Mouse (Mus musculus): ENCODE data around the gene Fgf15. TPM values are rescaled to one million over a fixed set of nuclear protein-coding genes. Genes with fewer than 3 reads are reported as not detected.
A peak's percentile ranks its signal among the peaks of the same experiment; 100 is the strongest.
"Not testable (repeated sequence)": the region's sequence is repeated elsewhere in the genome, so short reads cannot be mapped to it uniquely, and the experiment has no call there.

The Fgf15 gene
- total RNA-seq, 2 experiments from 2014 or later, result not detected

DNA sequence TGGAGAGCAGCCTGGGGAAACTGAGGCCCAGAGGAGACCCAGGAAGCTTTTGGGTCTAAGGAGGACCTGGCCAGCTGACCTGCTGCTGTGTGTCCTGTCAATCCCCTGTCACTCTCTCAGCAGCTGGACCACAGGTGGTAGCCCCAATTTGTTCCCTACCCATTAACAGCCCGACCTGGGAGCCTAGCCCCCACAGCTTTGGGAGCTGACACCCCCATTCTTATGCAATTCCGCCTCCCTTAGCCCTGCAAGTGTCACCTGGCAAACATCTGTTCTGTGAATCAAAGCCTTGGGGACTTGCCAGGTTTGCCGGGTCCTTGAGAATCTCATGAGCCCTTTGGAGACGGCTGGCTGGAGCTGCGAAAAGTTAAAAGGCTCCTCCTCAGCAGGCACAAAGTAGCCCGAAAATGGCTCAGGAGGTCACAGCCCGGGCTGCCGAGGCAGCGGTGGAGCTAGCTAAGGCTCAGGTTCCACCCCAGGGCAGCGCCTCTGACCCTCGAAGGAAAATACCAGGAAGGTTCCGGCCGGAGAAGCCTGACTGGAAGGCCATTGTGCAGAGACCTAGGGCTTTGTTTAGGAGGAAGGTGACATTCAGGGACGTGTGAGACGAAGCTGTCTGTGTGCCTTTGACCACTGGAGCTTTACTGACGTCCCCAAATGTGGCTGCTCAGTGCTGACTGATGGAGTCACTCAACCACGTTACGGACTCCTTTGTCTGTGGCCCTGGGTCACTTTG is 7.6 kb upstream of the Fgf15 start:
- ATAC-seq (ENCODE audit: poor library complexity, severe bottlenecking), result no peak

GRCm38 (mm10) chr7:144890661-144891060 is 5.7 kb upstream of the Fgf15 start:
- ATAC-seq (ENCODE audit: poor library complexity, severe bottlenecking), result not testable (repeated sequence)

GRCm38 (mm10) chr7:144891863-144892262 is 4.5 kb upstream of the Fgf15 start:
- no peak for ATAC-seq (ENCODE audit: poor library complexity, severe bottlenecking)

DNA sequence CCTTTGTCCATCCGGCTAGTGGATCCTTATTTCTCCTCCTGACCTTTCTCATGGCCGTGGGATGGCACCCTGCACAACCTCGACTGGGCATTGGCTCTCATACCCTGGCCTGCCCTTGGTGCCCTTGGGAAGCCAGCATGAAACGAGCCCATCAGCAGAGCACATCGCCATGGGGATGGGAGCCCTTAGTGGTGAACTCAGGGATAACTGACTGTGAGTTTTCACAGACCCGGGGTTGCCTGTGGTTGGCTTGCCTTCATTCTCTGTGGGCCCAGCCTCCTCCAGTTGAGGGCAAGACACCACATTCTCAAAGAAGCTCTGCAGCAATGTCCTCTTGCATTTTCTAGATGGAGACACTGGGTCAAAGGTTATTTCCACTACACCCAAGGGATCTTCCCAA is 4.0 kb upstream of the Fgf15 start:
- no peak for ATAC-seq (ENCODE audit: poor library complexity, severe bottlenecking)

DNA sequence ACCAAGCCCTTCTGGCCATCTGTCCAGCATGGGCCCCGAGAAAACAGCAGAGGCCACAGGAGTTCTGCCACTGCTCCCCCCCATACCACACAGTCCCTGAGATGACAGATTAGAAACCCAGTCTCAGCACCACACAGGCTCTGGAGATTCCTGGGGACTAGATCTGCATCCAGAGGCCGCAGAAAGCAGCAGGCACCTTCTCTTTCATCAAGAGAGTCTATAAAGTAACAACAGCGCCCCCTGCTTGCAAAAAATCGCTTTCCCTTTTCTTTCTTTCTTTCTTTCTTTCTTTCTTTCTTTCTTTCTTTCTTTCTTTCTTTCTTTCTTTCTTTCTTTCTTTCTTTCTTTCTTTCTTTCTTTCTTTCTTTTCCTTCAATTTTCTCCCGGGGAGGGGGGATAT is 2.1 kb upstream of the Fgf15 start:
- ATAC-seq (ENCODE audit: poor library complexity, severe bottlenecking), result no peak

GRCm38 (mm10) chr7:144894706-144895105 is 1.6 kb upstream of the Fgf15 start:
- no peak for ATAC-seq (ENCODE audit: poor library complexity, severe bottlenecking)

- peak; percentile 80 for ATAC-seq (ENCODE audit: poor library complexity, severe bottlenecking)
Observed at GRCm38 (mm10) chr7:144895305-144896111, 823 bp upstream of the Fgf15 start.

DNA sequence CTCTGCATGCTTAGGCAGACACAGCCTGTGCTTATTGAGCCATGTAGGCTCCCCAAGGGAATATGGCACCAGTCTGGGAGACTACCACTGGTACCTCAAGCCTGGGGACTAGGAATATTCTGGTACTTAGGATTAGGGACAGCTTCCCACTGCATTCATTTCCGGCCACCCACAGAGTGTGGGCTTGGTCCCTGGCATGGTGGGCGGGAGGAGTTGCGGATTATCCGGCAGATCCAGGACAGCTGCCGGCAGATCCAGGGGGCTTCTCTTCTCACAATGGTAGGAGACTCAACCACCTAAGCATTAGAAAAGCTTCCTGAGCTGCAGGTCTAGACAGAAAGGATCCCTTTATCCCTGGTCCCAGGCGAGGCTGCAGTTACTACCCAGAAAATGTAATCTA is 2.2 kb downstream of the Fgf15 start:
- ATAC-seq (ENCODE audit: poor library complexity, severe bottlenecking), result no peak

GRCm38 (mm10) chr7:144905514-144905913 is 9.2 kb downstream of the Fgf15 start:
- not testable (repeated sequence) for ATAC-seq (ENCODE audit: poor library complexity, severe bottlenecking)

- ATAC-seq (ENCODE audit: poor library complexity, severe bottlenecking), result peak; percentile 92
Observed at GRCm38 (mm10) chr7:144906708-144907397, 10.5 kb downstream of the Fgf15 start.

DNA sequence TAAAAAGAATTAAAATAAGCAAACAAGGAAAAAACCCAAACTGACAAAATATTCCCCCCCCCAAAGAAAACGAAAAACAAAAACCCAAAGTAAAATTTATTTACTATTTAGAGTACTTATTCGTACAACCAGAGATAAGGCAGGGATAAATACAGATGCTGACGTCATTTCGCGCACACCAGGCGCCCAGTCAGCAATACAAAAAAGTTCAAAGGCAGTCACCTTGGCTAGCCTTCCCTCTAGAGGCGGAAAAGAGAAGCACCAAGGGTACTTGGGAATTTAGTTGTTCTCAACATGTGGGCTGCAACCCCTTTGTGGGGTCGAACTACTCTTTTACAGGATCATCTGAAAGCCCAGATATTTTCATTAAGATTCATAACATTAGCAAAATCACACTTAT is 11.5 kb downstream of the Fgf15 start:
- no peak for ATAC-seq (ENCODE audit: poor library complexity, severe bottlenecking)

- ATAC-seq (ENCODE audit: poor library complexity, severe bottlenecking), result no peak
Observed at GRCm38 (mm10) chr7:144908705-144909104, 12.4 kb downstream of the Fgf15 start.

DNA sequence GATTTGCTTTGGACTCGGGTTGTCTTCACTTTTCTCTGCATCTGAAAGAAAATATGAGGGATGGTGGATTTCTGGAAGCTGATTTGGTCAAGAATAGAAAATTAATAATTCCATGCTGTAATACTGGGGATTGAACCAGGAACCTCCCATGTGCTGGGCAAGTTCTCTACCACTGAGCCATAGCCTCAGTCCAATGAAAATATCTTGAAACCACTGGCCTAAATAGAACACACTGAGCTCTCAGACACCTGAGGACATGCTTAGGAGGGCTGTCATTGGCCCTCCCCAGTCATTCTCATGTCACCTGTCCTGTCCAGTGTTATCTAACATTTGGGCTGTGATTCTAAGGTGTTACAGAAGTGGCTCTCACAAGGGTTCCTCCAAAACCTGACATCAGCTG is 14.8 kb downstream of the Fgf15 start:
- ATAC-seq (ENCODE audit: poor library complexity, severe bottlenecking), result no peak

- ATAC-seq (ENCODE audit: poor library complexity, severe bottlenecking), result no peak
Observed at GRCm38 (mm10) chr7:144912897-144913296, 16.6 kb downstream of the Fgf15 start.

DNA sequence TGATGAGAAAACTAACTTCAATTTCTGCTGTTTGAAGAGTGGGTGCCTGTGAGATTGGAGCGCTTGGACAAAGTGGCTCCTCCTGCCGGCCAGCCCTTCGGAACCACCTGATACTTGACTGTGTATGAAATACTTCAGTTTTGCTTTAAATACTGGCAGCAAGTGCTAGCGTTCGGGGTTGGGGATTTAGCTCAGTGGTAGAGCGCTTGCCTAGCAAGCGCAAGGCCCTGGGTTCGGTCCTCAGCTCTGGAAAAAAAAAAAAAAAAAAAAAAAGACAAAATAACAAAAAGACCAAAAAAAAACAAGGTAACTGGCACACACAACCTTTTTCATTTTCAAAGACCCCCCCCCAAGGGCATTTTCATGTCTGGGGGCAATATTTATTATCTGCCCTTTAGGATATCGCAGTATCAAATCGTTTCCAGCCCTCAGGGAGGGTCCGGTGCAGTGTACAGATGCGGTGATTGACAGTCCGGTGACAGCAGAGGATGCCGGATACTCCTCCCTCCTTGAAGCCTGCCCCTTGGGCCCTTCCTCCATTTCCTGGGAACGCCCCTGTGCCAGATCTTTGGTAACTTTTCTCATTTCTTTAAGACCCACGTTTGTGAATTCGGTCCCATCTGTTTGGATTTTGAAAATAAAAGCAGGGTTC is 18.1 kb downstream of the Fgf15 start:
- peak; percentile 86 for ATAC-seq (ENCODE audit: poor library complexity, severe bottlenecking)

GRCm38 (mm10) chr7:144914948-144915750 is 18.8 kb downstream of the Fgf15 start, which contains the start of gene LTO1:
LTO1 (plus strand) TSS chr7:144915100.
- ATAC-seq (ENCODE audit: poor library complexity, severe bottlenecking), result peak; percentile 89

- no peak for ATAC-seq (ENCODE audit: poor library complexity, severe bottlenecking)
Observed at GRCm38 (mm10) chr7:144918823-144919222, 22.5 kb downstream of the Fgf15 start.

DNA sequence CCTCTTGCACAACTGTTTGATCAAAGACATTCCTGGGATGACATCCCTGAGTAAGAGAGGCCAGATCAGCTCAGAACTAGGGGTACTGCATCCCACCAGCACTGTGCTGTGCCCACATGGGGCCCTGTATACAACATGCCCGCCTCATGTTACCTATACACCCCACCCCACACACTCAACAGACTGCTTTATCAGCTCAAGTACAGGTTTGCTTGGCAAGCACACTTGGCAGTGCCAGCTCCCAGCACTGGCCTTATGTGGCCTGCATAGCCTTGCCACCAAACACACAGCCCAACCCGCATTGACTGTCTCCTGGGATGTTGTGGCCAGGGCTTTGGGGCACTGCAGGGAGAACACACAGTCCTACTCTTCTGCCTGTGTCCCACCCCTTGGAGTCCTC is 31.3 kb downstream of the Fgf15 start:
- ATAC-seq (ENCODE audit: poor library complexity, severe bottlenecking), result no peak

DNA sequence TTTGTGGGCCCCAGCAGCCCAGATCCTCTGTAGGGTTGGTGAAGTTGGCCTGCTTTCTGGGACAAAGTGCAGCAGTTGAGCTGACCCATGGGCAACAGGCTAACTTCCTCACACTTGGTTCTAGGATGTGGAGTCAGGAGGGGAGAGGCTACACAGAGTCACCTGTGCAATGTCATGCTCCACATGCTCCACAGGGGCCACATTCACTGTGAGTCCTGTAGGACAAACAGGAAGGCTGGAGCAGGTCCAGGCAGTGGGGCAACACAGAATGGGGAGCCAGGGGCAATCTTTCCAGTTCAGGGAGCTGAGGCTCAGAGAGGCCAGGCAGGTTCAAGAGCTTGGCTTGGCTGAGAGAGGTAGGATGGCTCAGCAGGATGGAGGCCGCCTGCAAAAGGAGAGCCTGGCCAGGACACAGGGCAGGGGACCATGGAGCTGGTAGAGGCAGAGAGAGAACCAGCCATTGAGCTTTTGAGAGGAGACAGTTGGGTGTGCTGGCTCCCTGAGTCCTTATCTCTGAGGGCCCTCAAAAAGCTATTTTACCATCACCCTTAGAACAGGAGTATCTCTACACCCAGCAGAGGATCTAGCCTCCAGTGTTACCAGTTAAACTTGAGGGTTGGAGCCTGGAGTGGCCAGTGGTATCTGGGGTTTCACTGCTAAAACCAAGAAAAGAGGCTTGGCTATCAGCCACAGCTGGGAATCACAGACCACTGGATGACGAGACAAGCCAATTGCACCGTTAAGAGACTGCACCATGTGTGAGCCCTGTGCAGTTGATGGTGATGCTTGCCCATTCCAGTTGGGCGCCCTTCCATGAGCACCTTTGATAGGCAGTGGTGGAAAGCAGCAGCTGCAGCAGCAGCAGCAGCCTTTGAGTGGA is 31.9 kb downstream of the Fgf15 start:
- ATAC-seq (ENCODE audit: poor library complexity, severe bottlenecking), result no peak

All from megakaryocyte, adult 5-6 weeks (primary cell).